Comparison of ENCODE assay signal across 13 mouse cellular contexts in genomic region chr1:184786376-184787151, GRCm38 (mm10). TPM values are rescaled to one million over a fixed set of nuclear protein-coding genes. Genes with fewer than 3 reads are reported as not detected.
A peak's percentile ranks its signal among the peaks of the same experiment; 100 is the strongest.
DNase-seq lines count a peak whose midpoint lies in the region; ATAC-seq and TF ChIP-seq lines count a peak whose summit lies in the region.
"Had no signal": no experiment of that assay in that cellular context is flagged by ENCODE, and none has a peak within 500 bp of the region (broad histone marks: within the 10 kb centered on the region; RNA-seq: fewer than 3 reads in every experiment).

No protein-coding gene starts in this region.

- peak; percentile 38; the same call in 1 of the 2 replicates for TF ChIP-seq CTCF in midbrain, postnatal 0 days (IDR thresholded peaks at IDR 0.05)

- no peak overlapping the region for H3K27ac ChIP-seq in midbrain, postnatal 0 days (ENCODE audit: low read depth, low read length)
- no peak overlapping the region for H3K27ac ChIP-seq in midbrain, embryonic 10.5 days (replicated peaks)
- H3K27ac ChIP-seq: embryonic facial prominence, embryonic 15.5 days had no signal

- 69% methylated on average over 13 of the region's 13 CpGs for WGBS in midbrain, postnatal 0 days
- WGBS in midbrain, embryonic 10.5 days = 70% methylated on average over 13 of the region's 13 CpGs

- no peaks in the 10 kb centered on the region for H3K36me3 ChIP-seq in midbrain, postnatal 0 days (ENCODE audit: insufficient read depth, low read length)
- H3K36me3 ChIP-seq in midbrain, embryonic 10.5 days = no peaks in the 10 kb centered on the region
- H3K36me3 ChIP-seq: embryonic facial prominence, embryonic 15.5 days had no signal

- peak; percentile 42 for DNase-seq in CD4-positive, CD25-positive, alpha-beta regulatory T cell, adult 2 months (ENCODE audit: low read depth, low spot score)
- DNase-seq in midbrain, postnatal 0 days (ENCODE audit: low spot score) = no peak
- DNase-seq in midbrain, embryonic 10.5 days (ENCODE audit: low spot score) = no peak
- DNase-seq in liver = peak; percentile 19
- peak; percentile 15 for DNase-seq in thymus, postnatal 25 days
- no peak for DNase-seq in heart, postnatal 4 days
- no peak for DNase-seq in retina, embryonic 14.5 days (ENCODE audit: low spot score)
- DNase-seq: cerebellum, adult 11-12 months; gastrocnemius, postnatal 10 days; left cerebral cortex, postnatal 4 days had no signal

- no peak overlapping the region for H3K4me3 ChIP-seq in midbrain, postnatal 0 days (ENCODE audit: low read depth, low read length)
- H3K4me3 ChIP-seq in midbrain, embryonic 10.5 days = no peak overlapping the region
- H3K4me3 ChIP-seq: embryonic facial prominence, embryonic 15.5 days had no signal

- no peaks in the 10 kb centered on the region for H3K9me3 ChIP-seq in midbrain, postnatal 0 days (ENCODE audit: low read length)
- H3K9me3 ChIP-seq in midbrain, embryonic 10.5 days (replicated peaks) = no peaks in the 10 kb centered on the region
- H3K9me3 ChIP-seq: embryonic facial prominence, embryonic 15.5 days had no signal

- no peaks in the 10 kb centered on the region for H3K27me3 ChIP-seq in midbrain, postnatal 0 days (ENCODE audit: insufficient read depth, low read length)
- H3K27me3 ChIP-seq in midbrain, embryonic 10.5 days (ENCODE audit: low read depth, poor library complexity, severe bottlenecking) = no peaks in the 10 kb centered on the region
- H3K27me3 ChIP-seq: embryonic facial prominence, embryonic 15.5 days had no signal

- H3K4me1 ChIP-seq in midbrain, postnatal 0 days (ENCODE audit: insufficient read depth, low read length) = no peaks in the 10 kb centered on the region
- H3K4me1 ChIP-seq in midbrain, embryonic 10.5 days = no peaks in the 10 kb centered on the region
- H3K4me1 ChIP-seq: embryonic facial prominence, embryonic 15.5 days had no signal

- ATAC-seq in CD4-positive, CD25-positive, alpha-beta regulatory T cell, adult 4 months = no peak
- ATAC-seq in midbrain, postnatal 0 days (ENCODE audit: low FRiP score) = no peak

- H3K4me2 ChIP-seq in midbrain, postnatal 0 days (ENCODE audit: low read depth, low read length, poor library complexity, severe bottlenecking) = no peak overlapping the region
- H3K4me2 ChIP-seq: embryonic facial prominence, embryonic 15.5 days had no signal

- H3K9ac ChIP-seq in midbrain, postnatal 0 days (replicated peaks; ENCODE audit: low read length, poor library complexity, severe bottlenecking) = no peak overlapping the region
- H3K9ac ChIP-seq: embryonic facial prominence, embryonic 15.5 days had no signal

RNA-seq across cellular contexts. Expression of gene Marc1, which starts 24.5 kb away (rescaled TPM):
- under 1 TPM in 1 of 2 experiments, not detected in 1; 0.44 TPM for polyA plus RNA-seq in CD4-positive, CD25-positive, alpha-beta regulatory T cell, adult 4 months (2017; shearing (Covaris generic))
- total RNA-seq in midbrain, postnatal 0 days (2014; rRNA removed) = 0.55 TPM in 1 of 2 replicates, not detected in the other
- 0.21 and 0.25 TPM in 2 replicates for polyA plus RNA-seq in midbrain, postnatal 0 days (2015; fragmentation: Nextera tagmentation; extraction: Ambion mirVana)
- 0.11 TPM in 1 of 2 replicates, not detected in the other for polyA plus RNA-seq in midbrain, embryonic 10.5 days (2016; fragmentation: Nextera tagmentation; extraction: Ambion mirVana)
- under 1 TPM in 1 of 2 experiments, not detected in 1; 0.14 TPM for total RNA-seq in heart, postnatal 4 days (2021)
- polyA plus RNA-seq: heart, postnatal 0 days had no signal

RNA-seq across cellular contexts. Expression of gene Hlx, which starts 54.1 kb away (rescaled TPM):
- not detected for polyA plus RNA-seq in CD4-positive, CD25-positive, alpha-beta regulatory T cell, adult 4 months (2017; shearing (Covaris generic))
- 0.71 and 1.5 TPM in 2 replicates for total RNA-seq in midbrain, postnatal 0 days (2014; rRNA removed)
- polyA plus RNA-seq in midbrain, postnatal 0 days (2015; fragmentation: Nextera tagmentation; extraction: Ambion mirVana) = 1.5 and 1.9 TPM in 2 replicates
- 2.5 and 4.8 TPM in 2 replicates for polyA plus RNA-seq in midbrain, embryonic 10.5 days (2016; fragmentation: Nextera tagmentation; extraction: Ambion mirVana)
- 10 to 100 TPM; 13.7 to 20.6 TPM for total RNA-seq in heart, postnatal 4 days (2021)

RNA-seq across cellular contexts. Expression of gene Marc2, which starts 59.7 kb away (rescaled TPM):
- 10 to 100 TPM; 10.7 to 32.3 TPM for polyA plus RNA-seq in CD4-positive, CD25-positive, alpha-beta regulatory T cell, adult 4 months (2017; shearing (Covaris generic))
- total RNA-seq in midbrain, postnatal 0 days (2014; rRNA removed) = 46.3 and 56.1 TPM in 2 replicates
- polyA plus RNA-seq in midbrain, postnatal 0 days (2015; fragmentation: Nextera tagmentation; extraction: Ambion mirVana) = 121 and 124 TPM in 2 replicates
- 85.7 and 93.7 TPM in 2 replicates for polyA plus RNA-seq in midbrain, embryonic 10.5 days (2016; fragmentation: Nextera tagmentation; extraction: Ambion mirVana)
- 100 to 1,000 TPM; 167 to 178 TPM for total RNA-seq in heart, postnatal 4 days (2021)

Comparison
In these comparisons a context has a peak if more than half of its experiments do, and no peak if none do; other contexts are left out.
1. DNase-seq: peak in CD4-positive, CD25-positive, alpha-beta regulatory T cell, adult 2 months (single experiment), liver (single experiment) and thymus, postnatal 25 days (single experiment); none in midbrain, postnatal 0 days (single experiment), midbrain, embryonic 10.5 days (single experiment), heart, postnatal 4 days (single experiment) and retina, embryonic 14.5 days (single experiment).